ENCODE assay signal across 8 mouse cellular contexts in the genomic region with DNA sequence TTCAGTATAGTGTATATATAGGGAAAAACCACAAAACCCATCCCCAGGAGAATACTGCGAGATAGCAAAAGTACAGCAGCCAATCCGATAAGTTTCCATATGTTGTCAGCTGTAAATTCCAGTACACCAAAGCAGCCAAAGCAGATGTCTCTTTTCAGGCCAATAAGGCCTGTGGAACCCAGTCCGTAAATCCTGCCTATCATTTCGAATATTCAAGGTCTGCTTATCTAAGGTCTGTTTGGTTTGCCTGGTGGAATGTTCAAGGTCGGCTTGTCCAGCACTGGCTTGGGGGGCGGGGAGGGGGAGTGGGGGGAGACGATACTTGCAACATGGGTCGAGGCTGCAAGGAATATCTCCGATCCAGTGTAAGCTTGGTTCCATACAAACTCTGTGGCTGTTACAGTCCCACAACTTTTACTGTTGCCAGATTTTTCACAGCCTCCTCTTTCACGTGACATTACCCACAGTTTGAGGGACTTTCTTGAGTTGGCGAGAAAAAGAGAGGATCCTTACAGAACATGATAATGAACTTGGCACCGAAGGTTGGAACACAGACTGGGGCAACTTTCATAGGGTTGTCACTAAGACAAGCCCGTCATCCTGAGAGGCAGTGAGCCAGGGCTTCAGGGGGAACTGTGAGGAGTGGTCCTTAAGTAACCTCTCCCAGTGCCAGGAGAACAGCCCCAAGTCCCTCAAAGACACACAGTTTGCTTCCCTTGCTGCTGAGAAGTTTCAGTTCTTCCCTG. TPM values are rescaled to one million over a fixed set of nuclear protein-coding genes. Genes with fewer than 3 reads are reported as not detected.
DNase-seq lines count a peak whose midpoint lies in the region; ATAC-seq and TF ChIP-seq lines count a peak whose summit lies in the region.
"Not testable (repeated sequence)": the region's sequence is repeated elsewhere in the genome, so short reads cannot be mapped to it uniquely, and the experiment has no call there.

No protein-coding gene starts in this region.

- not testable (repeated sequence) for H3K36me3 ChIP-seq in embryonic facial prominence, embryonic 14.5 days (ENCODE audit: control insufficient read depth, insufficient read depth, low read length); hindbrain, embryonic 16.5 days (ENCODE audit: control insufficient read depth, insufficient read depth, low read length); kidney, embryonic 14.5 days (ENCODE audit: control insufficient read depth, insufficient read depth, low read length); limb, embryonic 14.5 days (ENCODE audit: control insufficient read depth, insufficient read depth, low read length)

- H3K4me2 ChIP-seq in embryonic facial prominence, embryonic 14.5 days (ENCODE audit: low read depth, low read length); hindbrain, embryonic 16.5 days (ENCODE audit: low read length); kidney, embryonic 14.5 days (replicated peaks; ENCODE audit: low read depth, low read length); limb, embryonic 14.5 days (replicated peaks; ENCODE audit: low read depth, low read length, severe bottlenecking): not testable (repeated sequence)

- not testable (repeated sequence) for TF ChIP-seq POLR2A in limb, embryonic 14.5 days (IDR thresholded peaks at IDR 0.05; ENCODE audit: borderline replicate concordance, extremely low read depth, insufficient read depth, insufficient read length)

- peak; percentile 32 for DNase-seq in adrenal gland, adult 2 months
- peak; percentile 46 for DNase-seq in embryonic facial prominence, embryonic 14.5 days (ENCODE audit: low spot score)
- peak; percentile 62 for DNase-seq in heart, adult 11 months
- DNase-seq in limb, embryonic 14.5 days (ENCODE audit: low spot score) = peak; percentile 25
- DNase-seq in ovary, adult 18-20 months (ENCODE audit: low spot score) = peak; percentile 57
- DNase-seq in yolk sac, embryonic 10.5 days (ENCODE audit: low spot score) = peak; percentile 52

- not testable (repeated sequence) for H3K27ac ChIP-seq in embryonic facial prominence, embryonic 14.5 days (replicated peaks; ENCODE audit: low read depth, low read length); hindbrain, embryonic 16.5 days (ENCODE audit: low read depth, low read length); kidney, embryonic 14.5 days (ENCODE audit: low read depth, low read length); limb, embryonic 14.5 days (replicated peaks; ENCODE audit: low read depth, low read length)

- not testable (repeated sequence) for ATAC-seq in embryonic facial prominence, embryonic 14.5 days (ENCODE audit: low read depth); limb, embryonic 14.5 days (ENCODE audit: low FRiP score, low read depth)
- ATAC-seq in hindbrain, embryonic 16.5 days = peak; percentile 61; the same call in 1 of the 2 replicates
- 0 out of 2 replicates have a peak, but pooled peaks have one; percentile 13 for ATAC-seq in kidney, embryonic 14.5 days (ENCODE audit: low FRiP score, low TSS enrichment)

- 76% methylated on average over 12 of the region's 13 CpGs for WGBS in embryonic facial prominence, embryonic 14.5 days
- WGBS in hindbrain, embryonic 16.5 days = 78% methylated on average over 12 of the region's 13 CpGs
- WGBS in kidney, embryonic 14.5 days = 46% methylated on average over 12 of the region's 13 CpGs
- WGBS in limb, embryonic 14.5 days = 80% methylated on average over 12 of the region's 13 CpGs

- H3K9ac ChIP-seq in embryonic facial prominence, embryonic 14.5 days (ENCODE audit: low read depth, low read length); hindbrain, embryonic 16.5 days (ENCODE audit: low read depth, low read length); kidney, embryonic 14.5 days (ENCODE audit: low read depth, low read length); limb, embryonic 14.5 days (ENCODE audit: low read depth, low read length, severe bottlenecking): not testable (repeated sequence)

- H3K4me1 ChIP-seq in embryonic facial prominence, embryonic 14.5 days (ENCODE audit: control insufficient read depth, insufficient read depth, low read length); hindbrain, embryonic 16.5 days (ENCODE audit: control insufficient read depth, insufficient read depth, low read depth, low read length); limb, embryonic 14.5 days (ENCODE audit: control insufficient read depth, insufficient read depth, low read length): not testable (repeated sequence)
- peaks cover 21% of the 10 kb centered on the region for H3K4me1 ChIP-seq in kidney, embryonic 14.5 days (ENCODE audit: control insufficient read depth, insufficient read depth, low read length)

- H3K9me3 ChIP-seq in embryonic facial prominence, embryonic 14.5 days (ENCODE audit: control insufficient read depth, low read length); hindbrain, embryonic 16.5 days (ENCODE audit: control insufficient read depth, low read length); kidney, embryonic 14.5 days (ENCODE audit: control insufficient read depth, low read length); limb, embryonic 14.5 days (ENCODE audit: control insufficient read depth, low read length): not testable (repeated sequence)

- not testable (repeated sequence) for H3K27me3 ChIP-seq in embryonic facial prominence, embryonic 14.5 days (replicated peaks; ENCODE audit: control insufficient read depth, insufficient read depth, low read length); hindbrain, embryonic 16.5 days (replicated peaks; ENCODE audit: control insufficient read depth, insufficient read depth, low read length); kidney, embryonic 14.5 days (ENCODE audit: control insufficient read depth, insufficient read depth, low read length); limb, embryonic 14.5 days (ENCODE audit: control insufficient read depth, insufficient read depth, low read length)

- not testable (repeated sequence) for H3K4me3 ChIP-seq in embryonic facial prominence, embryonic 14.5 days (ENCODE audit: low read depth, low read length); hindbrain, embryonic 16.5 days (ENCODE audit: low read length); kidney, embryonic 14.5 days (ENCODE audit: low read length); limb, embryonic 14.5 days (replicated peaks; ENCODE audit: low read length)

RNA-seq across cellular contexts. Expression of gene Klhl25, which starts 56.8 kb away (rescaled TPM):
- total RNA-seq in adrenal gland, adult 2 months (2021) = 10 to 100 TPM; 13.6 to 20.1 TPM
- polyA plus RNA-seq in adrenal gland, adult 2 months (2012; rRNA removed) = 13.4 and 14.9 TPM in 2 replicates
- 17.3 and 20.1 TPM in 2 replicates for polyA plus RNA-seq in embryonic facial prominence, embryonic 14.5 days (2014; fragmentation: Nextera tagmentation; extraction: Ambion mirVana)
- polyA plus RNA-seq in hindbrain, embryonic 16.5 days (2015; fragmentation: Nextera tagmentation; extraction: Ambion mirVana) = 30.8 and 33.0 TPM in 2 replicates
- 11.9 and 15.9 TPM in 2 replicates for polyA plus RNA-seq in kidney, embryonic 14.5 days (2014; fragmentation: Nextera tagmentation; extraction: Ambion mirVana)
- polyA plus RNA-seq in limb, embryonic 14.5 days (2012; rRNA removed) = 17.2 and 20.8 TPM in 2 replicates
- 17.9 and 19.4 TPM in 2 replicates for polyA plus RNA-seq in limb, embryonic 14.5 days (2014; fragmentation: Nextera tagmentation; extraction: Ambion mirVana)
